Mouse (Mus musculus) WW6 (cell line): ENCODE measurements around the gene Lmna.

Experiments
- DNase-seq: peaks from one replicate; pipeline ENCODE4 v3.0.0-alpha.2; 2013; ENCODE audit warnings: low read depth, low spot score

The Lmna gene

GRCm38 (mm10) chr3:88501366-88502030 lies 8.3 kb downstream of the Lmna start:
- DNase-seq: no peak

GRCm38 (mm10) chr3:88500655-88501365 lies 8.9 kb downstream of the Lmna start:
- no peak for DNase-seq

- DNase-seq: no peak
Observed at GRCm38 (mm10) chr3:88500087-88500486, 9.7 kb downstream of the Lmna start.

GRCm38 (mm10) chr3:88499580-88499979 lies 10.2 kb downstream of the Lmna start:
- DNase-seq: no peak

- no peak for DNase-seq
Observed at GRCm38 (mm10) chr3:88495741-88496415, 13.9 kb downstream of the Lmna start.

- no peak for DNase-seq
Observed at GRCm38 (mm10) chr3:88494836-88495628, 14.7 kb downstream of the Lmna start.

- DNase-seq: no peak
Observed at GRCm38 (mm10) chr3:88493706-88494582, 15.8 kb downstream of the Lmna start.

GRCm38 (mm10) chr3:88487396-88487795 lies 22.4 kb downstream of the Lmna start:
- DNase-seq: no peak

GRCm38 (mm10) chr3:88486887-88487286 lies 22.9 kb downstream of the Lmna start:
- no peak for DNase-seq

- DNase-seq: no peak
Observed at GRCm38 (mm10) chr3:88486043-88486442, 23.7 kb downstream of the Lmna start.

- no peak for DNase-seq
Observed at GRCm38 (mm10) chr3:88484597-88485316, 25.0 kb downstream of the Lmna start.

GRCm38 (mm10) chr3:88483621-88484020 lies 26.1 kb downstream of the Lmna start:
- peak; percentile 75 for DNase-seq

- DNase-seq: no peak
Observed at GRCm38 (mm10) chr3:88483141-88483540, 26.6 kb downstream of the Lmna start.

- no peak for DNase-seq
Observed at GRCm38 (mm10) chr3:88482336-88482735, 27.4 kb downstream of the Lmna start.

- no peak for DNase-seq
Observed at GRCm38 (mm10) chr3:88481372-88482040, 28.2 kb downstream of the Lmna start.

GRCm38 (mm10) chr3:88480679-88481078 lies 29.1 kb downstream of the Lmna start:
- DNase-seq: no peak

- no peak for DNase-seq
Observed at GRCm38 (mm10) chr3:88479828-88480227, 29.9 kb downstream of the Lmna start.

GRCm38 (mm10) chr3:88479163-88479562 lies 30.6 kb downstream of the Lmna start:
- no peak for DNase-seq

- DNase-seq: peak; percentile 63
Observed at GRCm38 (mm10) chr3:88477735-88478134, 32.0 kb downstream of the Lmna start.

GRCm38 (mm10) chr3:88476403-88476802 lies 33.4 kb downstream of the Lmna start:
- peak; percentile 69 for DNase-seq
